In the genomic region with DNA sequence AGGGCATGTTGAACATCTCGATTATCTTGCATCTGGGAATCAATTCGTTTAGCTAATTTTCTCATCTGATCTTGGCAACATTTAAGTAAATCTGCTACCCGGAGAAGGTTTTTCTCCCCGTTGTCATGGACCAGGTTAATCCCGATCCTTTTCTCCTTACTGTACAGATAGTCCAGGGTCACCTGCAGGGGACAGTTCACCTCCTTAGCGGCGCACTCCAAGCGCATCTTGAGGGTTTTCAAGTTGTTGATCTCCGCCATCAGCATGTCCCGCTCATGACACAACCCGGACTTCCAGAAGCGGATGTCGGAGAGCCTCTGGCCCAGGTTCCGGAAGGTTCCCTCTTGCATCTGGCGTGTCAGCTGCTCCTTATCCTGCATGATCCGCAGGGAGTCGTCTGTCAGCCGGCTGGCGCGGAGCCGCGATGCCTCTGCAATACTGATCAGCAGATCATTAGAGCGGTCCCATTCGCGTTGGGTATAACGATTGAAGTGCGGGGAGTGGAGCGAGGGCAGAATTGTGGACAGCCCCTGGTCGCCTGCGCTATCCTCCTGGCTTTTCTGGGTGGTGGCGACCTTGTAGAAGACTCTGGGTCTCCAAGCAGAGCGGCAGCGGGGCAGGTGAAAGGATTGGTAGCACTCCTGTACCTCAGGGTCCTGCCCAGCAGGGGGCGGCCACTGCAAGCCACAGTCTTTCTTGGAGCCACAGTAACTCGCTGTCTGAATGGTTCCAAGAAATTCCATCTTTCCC, we compare ENCODE assay signal across 8 mouse cellular contexts. TPM values are rescaled to one million over a fixed set of nuclear protein-coding genes. Genes with fewer than 3 reads are reported as not detected.
DNase-seq lines count a peak whose midpoint lies in the region; ATAC-seq and TF ChIP-seq lines count a peak whose summit lies in the region.

No protein-coding gene starts in this region.

- peaks cover 12% of the 10 kb centered on the region for H3K4me1 ChIP-seq in G1E (ENCODE audit: insufficient read depth, low read depth, low read length)
- H3K4me1 ChIP-seq in hindbrain, embryonic 10.5 days (replicated peaks) = peaks cover 9% of the 10 kb centered on the region
- H3K4me1 ChIP-seq in lung, embryonic 15.5 days = no peaks in the 10 kb centered on the region

- H3K27me3 ChIP-seq in G1E (ENCODE audit: insufficient read depth, low read length) = peaks cover 20% of the 10 kb centered on the region
- peaks cover 19% of the 10 kb centered on the region for H3K27me3 ChIP-seq in hindbrain, embryonic 10.5 days (ENCODE audit: insufficient read depth, poor library complexity, severe bottlenecking)
- H3K27me3 ChIP-seq in lung, embryonic 15.5 days = 0 out of 2 replicates have a peak, but pooled peaks cover 5% of the 10 kb centered on the region

- no peak overlapping the region for H3K9ac ChIP-seq in lung, embryonic 15.5 days

- 21% methylated on average over 35 of the region's 35 CpGs for WGBS in hindbrain, embryonic 10.5 days
- 15% methylated on average over 35 of the region's 35 CpGs for WGBS in lung, embryonic 15.5 days

- no peak for ATAC-seq in G1E (ENCODE audit: extremely low read depth, insufficient number of reproducible peaks, low FRiP score, poor library complexity, severe bottlenecking)
- peak; percentile 97 for ATAC-seq in frontal cortex, adult (ENCODE audit: low TSS enrichment)
- peak; percentile 67; the same call in 1 of the 2 replicates for ATAC-seq in lung, embryonic 15.5 days (ENCODE audit: borderline replicate concordance, extremely low read depth, low FRiP score, low TSS enrichment)

- H3K4me3 ChIP-seq in G1E (ENCODE audit: low read depth, low read length) = no peak overlapping the region
- H3K4me3 ChIP-seq in hindbrain, embryonic 10.5 days = peak overlapping the region; percentile 53
- H3K4me3 ChIP-seq in lung, embryonic 15.5 days = peak overlapping the region; percentile 33

- peak overlapping the region; percentile 31 for H3K27ac ChIP-seq in hindbrain, embryonic 10.5 days
- no peak overlapping the region for H3K27ac ChIP-seq in lung, embryonic 15.5 days

- TF ChIP-seq CTCF in G1E (IDR thresholded peaks at IDR 0.05; ENCODE audit: low read depth, low read length) = peak; percentile 25; the same call in 1 of the 2 replicates

- H3K36me3 ChIP-seq in G1E (replicated peaks) = no peaks in the 10 kb centered on the region
- no peaks in the 10 kb centered on the region for H3K36me3 ChIP-seq in hindbrain, embryonic 10.5 days
- no peaks in the 10 kb centered on the region for H3K36me3 ChIP-seq in lung, embryonic 15.5 days

- peak; percentile 41 for DNase-seq in G1E (ENCODE audit: low spot score)
- peak; percentile 56 for DNase-seq in cerebellum, adult 8-10 months
- peak; percentile 81 for DNase-seq in hindbrain, embryonic 10.5 days (ENCODE audit: low spot score)
- peak; percentile 64 for DNase-seq in layer of hippocampus, adult 9-10 months (ENCODE audit: low spot score)
- peak; percentile 45 for DNase-seq in ovary, postnatal 10 days (ENCODE audit: low spot score)
- peak; percentile 54 to 80 for DNase-seq in thymus, postnatal 10 days (ENCODE audit: low spot score in 2 of 2)

- peak overlapping the region; percentile 65 for H3K4me2 ChIP-seq in lung, embryonic 15.5 days

- no peaks in the 10 kb centered on the region; the same call in 1 of the 2 replicates for H3K9me3 ChIP-seq in G1E (replicated peaks)
- no peaks in the 10 kb centered on the region for H3K9me3 ChIP-seq in hindbrain, embryonic 10.5 days
- H3K9me3 ChIP-seq in lung, embryonic 15.5 days = no peaks in the 10 kb centered on the region

RNA-seq across cellular contexts. Expression of a gene that starts 7.4 kb away (rescaled TPM):
- total RNA-seq in G1E (2014; fragmentation: Nextera tagmentation) (not detected in 2 replicates), G1E (2017) (0.38 TPM in 1 of 2 replicates, not detected in the other)
- polyA plus RNA-seq in G1E (2012) = not detected in 2 replicates
- 0.15 and 0.78 TPM in 2 replicates for polyA plus RNA-seq in hindbrain, embryonic 10.5 days (2016; fragmentation: Nextera tagmentation; extraction: Ambion mirVana)
- 1.9 and 3.2 TPM in 2 replicates for polyA plus RNA-seq in lung, embryonic 15.5 days (2015; fragmentation: Nextera tagmentation; extraction: Ambion mirVana)

RNA-seq across cellular contexts. Expression of a gene that starts 11.3 kb away (rescaled TPM):
- total RNA-seq in G1E (2014; fragmentation: Nextera tagmentation) = 25.5 and 31.2 TPM in 2 replicates
- 7.1 and 8.7 TPM in 2 replicates for total RNA-seq in G1E (2017)
- polyA plus RNA-seq in G1E (2012) = 5.8 and 6.4 TPM in 2 replicates
- 5.2 and 5.6 TPM in 2 replicates for polyA plus RNA-seq in hindbrain, embryonic 10.5 days (2016; fragmentation: Nextera tagmentation; extraction: Ambion mirVana)
- 7.0 TPM in 2 replicates for polyA plus RNA-seq in lung, embryonic 15.5 days (2015; fragmentation: Nextera tagmentation; extraction: Ambion mirVana)

RNA-seq across cellular contexts. Expression of a gene that starts 15.1 kb away (rescaled TPM):
- total RNA-seq in G1E (2014; fragmentation: Nextera tagmentation) = 83.8 and 84.1 TPM in 2 replicates
- 59.7 and 64.7 TPM in 2 replicates for total RNA-seq in G1E (2017)
- polyA plus RNA-seq in G1E (2012) = 4.7 and 5.1 TPM in 2 replicates
- 37.0 and 38.6 TPM in 2 replicates for polyA plus RNA-seq in hindbrain, embryonic 10.5 days (2016; fragmentation: Nextera tagmentation; extraction: Ambion mirVana)
- polyA plus RNA-seq in lung, embryonic 15.5 days (2015; fragmentation: Nextera tagmentation; extraction: Ambion mirVana) = 32.9 and 36.0 TPM in 2 replicates
